Mouse (Mus musculus) Muller cell, postnatal 12 days (primary cell): ENCODE results near the gene Samd8.
A peak's percentile ranks its signal among the peaks of the same experiment; 100 is the strongest.

Source experiments
- DNase-seq: peaks from one replicate; pipeline ENCODE4 v3.0.0-alpha.2; 2015; ENCODE audit errors: inconsistent ontology term

The Samd8 gene

DNA sequence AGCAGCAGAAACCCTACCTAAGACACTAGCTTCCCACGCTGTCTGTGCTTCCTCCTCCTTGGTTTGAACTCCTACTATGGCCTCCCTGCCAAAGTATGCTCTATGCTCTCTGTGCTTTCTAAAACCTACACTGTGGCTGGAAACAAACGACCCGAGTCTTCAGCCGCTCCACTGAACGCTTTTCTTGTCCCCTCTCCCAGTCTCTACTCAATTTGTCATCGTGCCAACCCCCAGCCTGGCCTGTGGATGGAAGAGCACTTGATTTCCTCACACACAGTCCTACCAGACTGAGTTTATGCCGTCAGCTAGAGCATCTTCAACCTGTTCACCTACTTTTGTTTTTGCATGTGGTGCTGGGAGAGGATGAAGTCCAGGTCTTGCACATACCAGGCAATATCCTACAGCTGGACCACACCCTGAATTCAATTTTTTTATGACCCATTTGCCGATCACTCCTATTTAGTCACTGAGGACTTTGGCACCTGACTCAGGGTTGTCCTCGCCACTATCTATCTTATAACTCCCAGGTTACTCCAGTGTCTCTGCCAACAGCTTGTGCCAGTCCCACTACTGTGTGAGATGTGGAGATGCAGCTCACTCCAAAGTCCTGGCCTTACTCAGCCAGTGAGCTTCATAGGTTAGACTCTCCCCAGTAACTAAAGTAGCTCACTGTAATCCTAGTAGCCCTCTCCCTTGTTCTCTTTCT lies 75.6 kb downstream of the Samd8 start:
- DNase-seq: peak; percentile 50

DNA sequence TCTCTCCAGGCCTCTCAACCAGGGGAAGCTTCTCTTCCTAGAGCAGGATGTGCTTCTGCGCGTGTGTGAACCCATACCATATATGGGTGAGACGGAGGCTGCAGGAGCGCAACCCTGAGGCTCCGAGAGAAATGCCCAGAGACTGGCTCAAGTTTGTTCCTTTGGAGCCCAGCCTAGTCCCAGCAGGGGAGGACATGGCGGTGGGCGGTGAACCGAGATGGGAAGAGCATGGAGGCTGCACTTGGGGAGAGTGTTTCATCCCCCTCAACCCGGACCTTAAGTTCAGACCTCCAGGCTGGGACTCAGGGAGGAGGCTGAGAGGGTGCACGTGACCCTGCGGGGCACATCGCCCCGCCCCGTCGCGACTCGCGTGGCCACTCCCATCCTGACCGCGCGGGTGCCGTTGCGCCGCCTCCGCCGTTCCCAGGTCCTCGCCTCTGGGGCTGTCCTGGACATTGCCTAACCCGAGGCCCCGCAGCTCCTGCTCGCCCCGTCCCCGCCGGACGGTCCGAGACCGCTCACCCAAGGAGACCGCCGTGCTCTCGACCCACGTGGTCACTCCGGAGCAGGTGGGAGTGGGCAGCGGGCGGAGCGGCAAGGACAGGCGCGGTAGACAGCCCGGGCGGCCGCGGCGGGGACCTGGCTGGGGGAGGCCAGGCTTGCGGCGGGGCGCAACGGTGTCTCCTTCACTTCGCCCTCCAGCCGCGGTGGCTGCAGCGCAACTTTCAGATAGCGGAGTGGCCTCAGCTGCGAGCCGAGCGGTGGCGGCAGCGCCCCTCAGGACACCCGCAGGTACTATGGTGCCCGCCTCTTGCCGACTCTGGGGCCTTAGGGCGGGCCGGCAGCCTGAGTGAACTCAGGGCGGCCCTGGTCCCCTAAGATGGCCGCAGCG lies 80.8 kb downstream of the Samd8 start:
- DNase-seq: peak; percentile 98

GRCm38 (mm10) chr14:21831830-21832403 lies 81.6 kb downstream of the Samd8 start:
- DNase-seq: no peak

DNA sequence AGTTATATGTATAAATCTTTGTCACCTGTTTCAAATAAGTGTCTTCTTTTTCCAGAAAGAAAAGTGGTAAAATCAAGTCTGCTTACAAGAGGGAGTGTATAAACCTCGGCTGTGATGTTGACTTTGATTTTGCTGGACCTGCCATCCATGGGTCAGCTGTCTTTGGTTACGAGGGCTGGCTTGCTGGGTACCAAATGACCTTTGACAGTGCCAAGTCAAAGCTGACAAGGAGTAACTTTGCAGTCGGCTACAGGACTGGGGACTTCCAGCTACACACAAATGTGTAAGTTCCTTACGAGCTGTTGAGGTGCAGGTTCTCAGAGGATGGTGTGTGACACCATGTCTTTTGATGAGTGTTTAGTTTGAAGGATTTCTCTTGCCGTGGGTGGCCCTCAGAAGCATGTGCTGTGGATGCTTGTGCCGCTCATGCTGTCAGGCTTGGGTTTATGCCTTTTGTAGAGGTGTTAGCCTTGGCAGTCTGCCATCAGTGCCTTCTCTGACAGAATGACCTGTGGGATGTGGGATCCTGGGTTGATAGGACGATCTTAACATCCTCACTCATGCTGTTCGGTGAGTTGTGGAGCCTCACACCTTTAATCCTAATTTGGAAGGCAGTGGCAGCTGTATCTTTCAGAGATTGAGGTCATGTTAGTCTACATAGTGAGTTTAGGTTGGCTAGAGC lies 88.1 kb downstream of the Samd8 start:
- no peak for DNase-seq

DNA sequence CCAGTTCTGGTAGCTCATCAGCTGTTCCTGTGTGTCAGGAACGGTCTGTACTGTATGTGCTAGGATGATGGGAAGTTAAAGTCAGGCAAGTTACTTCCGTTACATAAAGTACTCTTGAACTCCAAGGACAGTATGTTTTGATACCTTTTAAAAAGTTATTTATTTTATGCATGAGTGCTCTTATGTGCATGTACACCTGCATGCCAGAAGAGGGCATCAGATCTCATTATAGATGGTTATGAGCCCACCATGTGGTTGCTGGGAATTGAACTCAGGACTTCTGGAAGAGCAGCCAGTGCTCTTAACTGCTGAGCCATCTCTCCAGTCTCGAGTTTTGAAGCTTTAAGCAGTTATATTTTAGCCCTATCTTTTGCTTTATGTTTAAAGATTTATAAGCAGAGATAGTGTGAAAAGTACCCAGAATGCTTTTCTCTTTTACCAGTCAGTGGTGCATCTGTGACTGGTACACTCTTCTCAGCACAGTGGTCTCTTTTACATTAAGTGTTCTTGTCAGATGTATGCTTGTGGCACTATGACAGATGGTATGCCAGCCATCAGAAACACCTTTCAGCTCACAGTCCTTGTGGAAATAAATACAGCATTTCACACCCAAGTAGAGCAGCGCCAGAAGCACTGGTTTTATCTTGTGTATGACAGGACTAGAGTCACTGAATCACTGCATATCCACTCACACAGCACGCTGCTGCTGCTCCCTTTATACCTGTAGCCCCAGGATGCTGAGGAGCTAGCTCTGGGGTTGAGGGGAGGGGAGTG lies 91.7 kb downstream of the Samd8 start:
- no peak for DNase-seq

DNA sequence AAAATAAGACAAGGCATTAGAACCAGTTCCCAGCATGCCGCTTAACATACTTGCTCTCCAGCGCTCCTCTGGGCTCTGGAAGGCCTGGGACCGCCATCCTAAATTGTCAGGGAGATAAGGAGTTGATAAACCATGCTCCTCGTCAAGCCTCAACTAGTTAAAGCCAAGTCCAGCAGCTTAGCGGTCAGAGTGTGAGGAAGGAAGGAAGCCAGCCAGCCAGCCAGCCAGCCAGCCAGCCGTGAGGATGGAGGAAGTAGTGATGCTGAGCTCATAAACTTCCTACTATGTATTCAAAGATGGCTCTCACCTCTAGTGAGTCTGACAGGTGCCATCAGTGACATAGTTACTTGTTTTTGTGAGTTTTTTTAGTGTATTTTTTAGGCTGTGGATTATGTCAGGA lies 92.9 kb downstream of the Samd8 start:
- no peak for DNase-seq

DNA sequence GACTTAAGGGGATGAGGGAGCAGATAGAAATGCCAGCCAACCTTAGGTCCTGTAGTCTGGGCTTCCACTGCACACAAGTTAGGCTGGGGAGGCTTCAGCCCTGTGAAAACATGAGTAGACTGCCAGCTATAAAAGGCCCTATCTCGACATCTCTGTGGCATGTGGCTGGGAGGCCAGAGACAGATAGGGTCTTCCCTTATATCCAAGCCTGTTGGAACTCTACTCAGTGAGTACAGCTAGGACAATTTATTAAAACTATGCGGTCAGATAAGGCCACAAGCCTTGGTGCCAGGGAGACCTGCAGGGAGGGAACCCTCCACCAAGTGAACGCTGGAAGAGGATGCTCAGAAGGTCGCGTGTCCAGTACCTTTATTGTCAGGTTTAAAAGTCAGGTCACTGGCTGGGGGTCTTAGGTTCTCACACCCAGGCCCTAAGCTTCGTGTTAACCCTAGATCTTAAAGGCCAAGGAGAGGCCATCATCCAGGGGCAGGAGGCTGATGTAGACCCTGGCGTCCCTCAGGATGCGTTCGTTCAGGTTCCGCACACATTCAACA lies 96.6 kb downstream of the Samd8 start:
- peak; percentile 14 for DNase-seq

DNA sequence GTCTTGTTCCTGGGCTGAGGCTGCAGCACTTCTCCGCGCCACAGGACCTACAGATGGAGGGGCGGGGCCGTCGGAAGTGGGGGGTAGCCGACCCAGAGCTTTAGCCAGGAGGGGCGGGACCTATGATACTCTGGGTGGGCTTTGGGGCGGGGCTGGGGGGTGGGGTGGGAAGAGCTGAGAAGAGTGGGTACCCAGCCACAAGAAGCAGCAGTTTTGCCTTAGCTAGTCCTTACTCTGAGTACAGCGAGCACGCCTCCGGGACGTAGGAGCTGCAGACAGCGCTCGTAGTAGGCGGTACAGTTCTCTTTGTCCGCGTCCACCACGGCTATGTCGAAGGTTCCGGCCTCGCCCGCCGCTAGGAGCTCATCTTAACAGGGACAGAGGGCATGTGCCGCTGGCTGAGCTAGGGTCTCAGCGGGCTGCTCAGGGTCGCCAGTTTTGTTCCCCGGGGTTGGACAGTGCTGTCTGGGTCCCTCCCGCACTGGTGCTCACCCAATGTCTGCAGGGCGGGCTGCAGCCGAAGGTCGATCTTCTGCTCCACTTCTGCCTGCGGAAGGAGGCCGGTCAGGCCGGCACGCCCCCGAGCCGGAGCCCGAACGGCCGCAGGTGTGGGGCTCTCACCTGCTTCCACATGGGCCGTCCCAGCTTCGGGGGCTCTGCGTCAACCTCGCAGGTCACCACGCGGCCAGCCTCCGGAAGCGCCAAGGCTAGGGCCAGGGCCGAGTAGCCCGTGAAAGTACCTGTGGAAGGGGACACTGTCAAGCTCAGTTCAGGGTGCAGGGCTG lies 97.2 kb downstream of the Samd8 start:
- peak; percentile 53 for DNase-seq
